Mouse (Mus musculus) spleen, adult 12 weeks (tissue): Measurements from ENCODE around the gene Pou2f1.
A peak's percentile ranks its signal among the peaks of the same experiment; 100 is the strongest.

Source experiments
- DNase-seq: peaks from one replicate; pipeline ENCODE4 v3.0.0; 2022; ENCODE audit warnings: low spot score

Pou2f1 gene

DNA sequence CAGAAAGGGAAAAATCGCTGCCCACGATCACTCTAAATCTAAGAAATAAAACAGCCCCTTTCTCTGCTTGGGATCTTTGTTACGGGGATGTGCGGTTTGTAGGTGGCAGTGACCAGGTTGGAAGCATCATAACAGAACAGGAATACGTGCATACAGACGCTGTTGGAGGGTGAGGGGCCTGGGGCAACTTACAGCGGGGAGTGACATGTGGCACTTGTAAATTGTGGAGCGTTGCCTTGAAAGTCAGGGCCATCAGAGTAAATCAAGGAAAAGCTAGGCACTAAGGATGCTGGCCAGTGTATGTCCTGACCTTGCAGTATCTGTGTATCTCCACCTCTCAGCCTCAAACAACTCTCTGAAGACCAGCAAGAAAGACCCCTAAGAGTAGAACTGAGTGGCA lies 154.1 kb downstream of the Pou2f1 start:
- no peak for DNase-seq

GRCm38 (mm10) chr1:165845366-165845765 lies 157.1 kb downstream of the Pou2f1 start:
- peak; percentile 10 for DNase-seq

- DNase-seq = no peak
Observed at GRCm38 (mm10) chr1:165844956-165845355, 157.5 kb downstream of the Pou2f1 start.

DNA sequence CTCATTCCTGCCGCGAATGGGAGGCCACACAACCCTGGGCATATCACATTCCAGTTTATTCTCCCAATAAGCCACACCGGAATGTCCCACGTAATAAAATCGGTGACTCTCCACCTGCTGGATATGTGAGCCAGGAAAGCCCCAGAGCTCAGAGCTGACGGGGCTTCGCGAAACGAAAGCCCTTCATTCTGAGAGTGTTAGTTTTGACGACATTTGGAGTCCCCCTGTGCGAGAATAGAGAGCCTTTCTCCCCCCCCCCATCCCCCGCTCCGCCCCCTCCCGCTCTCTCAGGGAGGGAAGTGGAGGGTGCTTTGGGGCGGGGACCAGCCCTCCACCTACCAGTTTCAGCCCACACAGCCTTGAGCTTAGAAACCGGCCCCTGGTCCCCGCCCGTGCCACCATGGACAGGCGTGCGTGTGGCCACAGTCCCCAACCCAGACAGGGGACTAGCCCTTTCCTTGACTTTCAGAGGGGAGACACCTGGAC lies 158.0 kb downstream of the Pou2f1 start:
- no peak for DNase-seq

GRCm38 (mm10) chr1:165843586-165843985 lies 158.9 kb downstream of the Pou2f1 start:
- no peak for DNase-seq

DNA sequence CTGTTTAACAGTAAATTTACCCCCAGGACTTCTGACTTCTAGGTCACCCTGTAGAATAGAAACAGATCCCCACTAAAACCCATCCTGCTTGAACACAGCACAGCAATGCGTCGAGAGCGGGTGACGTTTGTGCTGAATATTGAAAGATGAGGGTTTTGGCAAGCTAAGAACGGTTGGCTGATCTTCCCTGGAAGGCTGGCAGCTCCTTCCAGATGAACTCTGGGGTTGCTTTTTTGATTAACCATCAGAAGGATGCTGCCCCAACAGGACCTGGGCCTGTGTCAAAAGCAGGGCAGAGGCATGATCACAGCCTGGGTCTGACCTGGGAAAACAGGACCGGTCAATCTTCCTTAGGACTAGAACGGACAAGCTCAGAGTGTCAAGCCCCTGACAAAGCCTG lies 160.3 kb downstream of the Pou2f1 start:
- DNase-seq = no peak

- DNase-seq = no peak
Observed at GRCm38 (mm10) chr1:165840548-165841230, 161.8 kb downstream of the Pou2f1 start.

GRCm38 (mm10) chr1:165839201-165839600 lies 163.3 kb downstream of the Pou2f1 start:
- DNase-seq = no peak

DNA sequence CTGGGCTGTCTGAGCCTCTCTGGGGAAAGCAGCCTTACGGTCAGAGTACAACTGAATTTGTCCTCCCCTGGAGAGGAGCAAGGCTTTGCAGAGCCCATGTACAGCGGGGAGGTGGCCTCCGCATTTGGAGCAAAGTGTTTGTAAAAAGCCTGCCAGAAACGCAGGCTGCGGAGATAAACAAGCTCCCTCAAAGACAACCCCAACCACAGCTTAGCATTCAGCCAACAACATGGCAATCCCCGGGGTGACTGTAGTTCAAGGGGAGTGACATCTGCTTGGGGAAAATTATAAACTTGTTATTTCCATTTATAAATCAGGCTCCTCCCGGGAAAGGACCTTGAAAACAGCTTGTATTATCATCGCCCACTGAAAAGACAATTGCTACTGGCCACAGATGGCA lies 164.9 kb downstream of the Pou2f1 start:
- DNase-seq = no peak

DNA sequence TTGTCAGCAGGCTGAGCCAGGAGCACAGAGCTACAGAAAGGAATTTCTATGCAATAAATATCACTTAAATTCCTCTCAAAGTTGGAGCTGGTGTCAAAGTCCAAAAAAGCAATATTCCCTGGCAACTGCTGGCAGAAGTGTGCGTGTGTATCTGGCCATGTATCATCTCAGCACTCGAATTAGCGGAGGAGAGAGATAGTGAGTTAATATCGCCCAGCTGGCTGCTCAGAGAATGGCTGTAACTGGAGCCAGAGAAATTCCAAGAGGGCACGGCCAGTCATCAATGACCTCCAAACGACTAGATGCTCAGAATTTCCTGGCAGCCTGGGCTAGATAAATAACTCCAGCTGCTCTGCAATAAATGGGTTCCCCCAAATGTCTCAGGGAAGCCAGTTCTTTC lies 166.0 kb downstream of the Pou2f1 start:
- DNase-seq = no peak

- no peak for DNase-seq
Observed at GRCm38 (mm10) chr1:165834633-165834975, 167.9 kb downstream of the Pou2f1 start.

GRCm38 (mm10) chr1:165833910-165834632 lies 168.4 kb downstream of the Pou2f1 start:
- DNase-seq = no peak

- no peak for DNase-seq
Observed at GRCm38 (mm10) chr1:165833244-165833643, 169.2 kb downstream of the Pou2f1 start.

DNA sequence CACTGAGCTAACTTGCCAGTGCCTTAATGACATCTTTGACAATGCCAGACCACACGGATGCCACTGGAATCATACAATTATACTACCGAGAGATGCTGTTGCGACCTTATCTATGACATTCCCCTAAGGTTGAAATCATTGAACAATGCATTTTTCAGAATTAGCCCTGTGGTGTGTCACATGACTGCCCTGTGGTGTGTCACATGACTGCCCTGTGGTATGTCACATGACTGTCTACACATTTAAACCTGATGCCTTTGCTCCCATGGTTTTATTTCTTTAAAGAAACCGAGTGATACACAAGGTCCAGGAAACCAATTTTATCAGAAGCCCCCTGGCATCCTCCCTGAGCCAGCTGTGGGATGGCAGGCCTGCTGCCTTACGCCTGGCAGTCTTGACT lies 172.6 kb downstream of the Pou2f1 start:
- no peak for DNase-seq

GRCm38 (mm10) chr1:165828615-165829014 lies 173.9 kb downstream of the Pou2f1 start:
- DNase-seq = no peak

- no peak for DNase-seq
Observed at GRCm38 (mm10) chr1:165828173-165828572, 174.3 kb downstream of the Pou2f1 start.

DNA sequence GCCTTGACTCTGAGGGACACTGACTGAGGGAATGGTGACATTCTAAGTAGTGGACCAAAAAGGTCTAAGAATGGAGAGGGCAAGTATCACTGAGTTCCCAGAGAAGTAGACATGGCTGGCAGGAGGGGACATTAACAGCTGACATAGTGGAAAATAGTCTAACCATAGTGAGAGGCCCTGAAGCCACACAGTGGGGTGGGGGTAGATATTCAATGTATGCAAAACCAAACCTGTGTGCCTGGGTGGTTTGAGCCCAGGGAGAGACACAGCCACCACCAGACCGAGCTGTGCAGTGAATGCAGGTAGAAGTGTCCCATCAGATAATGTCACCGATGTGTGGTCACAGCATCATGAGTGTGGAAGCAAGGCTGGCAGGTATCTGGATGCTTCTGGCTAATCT lies 180.4 kb downstream of the Pou2f1 start:
- no peak for DNase-seq

DNA sequence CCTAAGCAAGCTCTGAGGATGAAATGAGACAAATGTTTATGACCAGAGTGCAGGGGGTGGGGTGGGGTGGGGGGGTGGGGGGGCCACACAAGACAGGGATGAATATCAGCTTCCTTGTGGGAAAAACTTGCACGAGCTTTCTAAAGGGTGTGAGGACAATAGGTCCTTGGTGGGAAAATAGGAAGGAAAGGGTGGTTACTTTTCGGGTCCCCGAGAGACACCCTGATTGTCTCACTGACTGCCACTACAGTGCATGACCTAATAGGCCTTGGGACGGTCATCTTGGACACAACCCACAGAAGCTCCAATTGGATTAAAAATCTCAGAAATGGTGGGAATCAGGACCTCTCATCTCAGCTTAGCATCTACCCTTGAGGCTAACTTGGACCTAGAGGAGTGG lies 183.3 kb downstream of the Pou2f1 start:
- no peak for DNase-seq

GRCm38 (mm10) chr1:165818145-165818860 lies 184.2 kb downstream of the Pou2f1 start:
- DNase-seq = peak; percentile 44

DNA sequence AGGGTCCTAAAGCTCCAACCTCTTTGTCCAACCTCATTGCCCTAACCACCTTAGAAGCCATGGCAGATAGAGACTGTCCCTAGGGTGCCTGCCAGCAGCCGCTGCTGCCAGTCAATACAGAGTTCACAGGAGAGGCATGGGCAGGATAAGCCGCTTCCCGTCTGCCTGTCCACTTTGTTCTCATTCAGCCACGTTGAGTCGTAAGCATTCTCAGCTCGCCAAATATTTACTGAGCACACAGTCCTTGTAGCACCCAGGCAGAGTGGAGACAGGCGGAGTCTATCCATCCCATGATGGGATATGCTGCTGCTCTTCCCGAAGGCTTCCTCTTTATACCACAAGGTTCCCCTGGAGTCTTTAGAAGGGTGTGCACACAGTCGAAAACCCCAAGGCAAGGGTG lies 185.2 kb downstream of the Pou2f1 start:
- no peak for DNase-seq

GRCm38 (mm10) chr1:165816391-165816790 lies 186.1 kb downstream of the Pou2f1 start:
- DNase-seq = no peak
